Mouse (Mus musculus) neural tube, embryonic 11.5 days (tissue): Measurements from ENCODE around the gene Mindy4. TPM values are rescaled to one million over a fixed set of nuclear protein-coding genes. Genes with fewer than 3 reads are reported as not detected.

Source experiments
- ATAC-seq: fragments of 200-750 bp; cut with Nextera tagmentation; 2 replicates; pipeline ENCODE4 v1.8.0; 2017; ENCODE audit warnings: moderate number of reproducible peaks, mild to moderate bottlenecking, moderate TSS enrichment, moderate library complexity; ENCODE audit not compliant: insufficient read depth, low FRiP score, low TSS enrichment
- DNase-seq: peaks from one replicate; pipeline ENCODE4 v3.0.0-alpha.2; 2015; ENCODE audit warnings: low spot score
- H3K27ac ChIP-seq: fragments of 300-500 bp; sonication (generic); 2 replicates; pipeline ENCODE4 v1.5.1; 2014; ENCODE audit warnings: low read depth, mild to moderate bottlenecking, low read length
- H3K27me3 ChIP-seq: fragments of 300-500 bp; sonication (generic); 2 replicates; pipeline ENCODE4 v1.6.1; 2014; ENCODE audit warnings: mild to moderate bottlenecking, low read length, mixed read lengths; ENCODE audit not compliant: control insufficient read depth, insufficient read depth
- H3K36me3 ChIP-seq: fragments of 300-500 bp; sonication (generic); 2 replicates; pipeline ENCODE4 v1.6.1; 2014; ENCODE audit warnings: mild to moderate bottlenecking, low read length, moderate library complexity, mixed read lengths; ENCODE audit not compliant: control insufficient read depth, insufficient read depth
- H3K4me1 ChIP-seq: fragments of 300-500 bp; sonication (generic); 2 replicates; pipeline ENCODE4 v1.6.1; 2014; ENCODE audit warnings: low read length, mixed read lengths; ENCODE audit not compliant: control insufficient read depth, insufficient read depth
- H3K4me2 ChIP-seq: fragments of 300-500 bp; sonication (generic); 2 replicates; pipeline ENCODE4 v1.6.1; 2014; ENCODE audit warnings: low read depth, mild to moderate bottlenecking, moderate library complexity
- H3K4me3 ChIP-seq: fragments of 300-500 bp; sonication (generic); 2 replicates; pipeline ENCODE4 v1.5.1; 2014; ENCODE audit warnings: low read depth, low read length
- H3K9ac ChIP-seq: fragments of 300-500 bp; sonication (generic); 2 replicates; pipeline ENCODE4 v1.6.1; 2014; ENCODE audit warnings: mild to moderate bottlenecking, low read length
- H3K9me3 ChIP-seq: fragments of 300-500 bp; sonication (generic); 2 replicates; pipeline ENCODE4 v1.6.1; 2016; ENCODE audit warnings: low read length; ENCODE audit not compliant: control insufficient read depth
- WGBS: fragments of 180-500 bp; shearing (Covaris S2); extraction: QIAGEN DNeasy Blood & Tissue Kit; methylation state at CpG from one replicate; pipeline ENCODE4 v1.1.7; 2014; 5-methylcytosine and 5-hydroxymethylcytosine counted together
- polyA plus RNA-seq: library from polyadenylated mRNA; unstranded; fragments of >200 nt; fragmentation: Nextera tagmentation; extraction: Ambion mirVana; gene quantifications from 2 replicates; pipeline ENCODE4 v1.2.1, GENCODE M21; 2014

Mindy4 gene
- polyA plus RNA-seq, 1 experiment from 2014 or later, result 14.4 TPM

DNA sequence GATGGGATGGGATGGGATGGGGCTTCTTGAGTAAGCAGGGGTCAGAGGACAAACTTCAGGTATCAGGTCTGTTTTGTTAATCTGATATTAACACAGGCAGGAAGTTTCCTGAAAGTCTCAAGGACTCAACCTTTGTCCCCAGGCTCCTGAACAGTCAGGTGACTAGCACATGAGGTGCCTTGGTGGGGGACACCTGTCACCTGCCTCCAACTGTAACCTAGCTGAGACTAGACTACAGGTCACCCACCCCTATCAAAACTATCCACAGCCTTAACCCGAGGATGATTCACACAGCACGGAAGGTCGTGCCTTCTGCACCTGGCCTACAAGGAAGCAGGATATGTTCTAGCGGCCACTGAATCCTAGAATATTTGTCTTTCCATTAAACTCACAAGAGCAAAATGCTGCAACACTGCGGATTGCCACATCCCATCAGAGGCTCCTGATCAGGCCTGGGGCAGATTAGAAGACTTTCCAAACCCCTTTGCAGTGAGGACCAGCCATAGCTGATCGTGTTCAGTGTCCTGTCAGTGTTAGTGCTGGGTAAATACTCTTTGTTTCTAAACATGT is 147.3 kb downstream of the Mindy4 start:
- no peaks in the 10 kb centered on the region for H3K27me3 ChIP-seq
- no peaks in the 10 kb centered on the region for H3K4me1 ChIP-seq
- no peaks in the 10 kb centered on the region for H3K36me3 ChIP-seq
- ATAC-seq, result no peak
- no peak overlapping the region for H3K27ac ChIP-seq
- H3K9ac ChIP-seq, result no peak overlapping the region
- no peak overlapping the region for H3K4me2 ChIP-seq
- no peak for DNase-seq
- WGBS, result 90% methylated on average over 6 of the region's 6 CpGs
- H3K9me3 ChIP-seq, result no peaks in the 10 kb centered on the region
- no peak overlapping the region for H3K4me3 ChIP-seq

DNA sequence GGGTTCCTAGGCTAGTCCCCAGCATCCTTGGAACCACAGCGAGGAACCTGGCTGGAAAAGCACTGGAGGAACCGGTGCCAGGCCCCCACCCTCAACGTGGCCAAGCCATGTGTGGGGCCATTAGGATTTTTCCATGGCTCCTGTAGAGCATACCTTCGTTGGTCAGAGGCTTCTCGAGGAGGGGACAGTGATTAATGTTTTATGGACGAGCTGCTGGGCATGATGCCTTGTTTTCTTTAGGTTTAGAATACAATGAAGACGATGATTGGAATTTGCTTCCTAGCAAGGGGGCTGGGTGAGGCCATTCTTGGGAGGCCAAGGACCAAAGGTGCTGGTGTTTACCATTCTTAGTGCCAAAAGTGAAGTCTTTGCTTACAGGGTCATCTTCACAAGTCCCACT is 148.5 kb downstream of the Mindy4 start:
- no peaks in the 10 kb centered on the region for H3K9me3 ChIP-seq
- H3K9ac ChIP-seq, result no peak overlapping the region
- H3K4me2 ChIP-seq, result no peak overlapping the region
- no peaks in the 10 kb centered on the region for H3K27me3 ChIP-seq
- H3K36me3 ChIP-seq, result no peaks in the 10 kb centered on the region
- no peaks in the 10 kb centered on the region for H3K4me1 ChIP-seq
- H3K27ac ChIP-seq, result no peak overlapping the region
- WGBS, result 66% methylated on average over 7 of the region's 7 CpGs
- DNase-seq (no peak), ATAC-seq (no peak)
- no peak overlapping the region for H3K4me3 ChIP-seq

DNA sequence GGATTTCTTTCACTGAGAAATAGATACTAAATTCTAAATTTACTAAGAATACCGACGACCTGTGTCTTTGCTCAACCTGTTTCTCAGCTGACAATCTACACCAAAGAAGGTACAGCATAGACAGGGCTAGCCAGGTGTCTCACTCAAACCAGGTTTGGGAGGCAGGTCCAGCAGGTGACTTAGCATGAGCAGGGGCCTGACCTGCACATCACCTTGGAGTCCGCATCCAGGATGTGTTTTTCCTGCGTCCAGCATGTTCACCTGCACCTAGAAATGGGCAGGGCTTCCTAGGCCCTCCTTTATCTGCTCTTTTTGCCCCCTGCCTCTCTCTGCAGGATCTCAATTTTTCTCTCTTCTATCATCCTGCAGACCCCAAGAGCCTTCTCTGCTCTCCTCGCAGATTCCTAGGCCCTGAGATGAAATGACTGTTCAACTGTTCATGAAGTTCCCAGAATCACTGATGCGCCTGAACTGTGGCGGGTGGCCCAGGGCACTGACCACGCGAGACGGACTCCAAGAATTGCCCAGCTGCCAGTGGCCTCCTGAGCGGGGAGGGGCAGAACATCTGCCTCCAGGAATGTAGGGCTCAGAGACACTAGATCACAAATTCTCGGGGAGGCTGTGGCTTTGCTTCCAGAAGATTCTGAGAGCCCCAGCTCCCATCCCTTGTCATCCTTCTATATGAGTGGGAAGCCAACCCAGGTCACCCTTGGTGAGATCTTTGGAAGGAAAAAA is 150.7 kb downstream of the Mindy4 start:
- H3K4me3 ChIP-seq, result no peak overlapping the region
- DNase-seq (no peak), ATAC-seq (no peak)
- H3K9ac ChIP-seq, result no peak overlapping the region
- H3K4me2 ChIP-seq, result no peak overlapping the region
- H3K4me1 ChIP-seq, result no peaks in the 10 kb centered on the region
- H3K36me3 ChIP-seq, result no peaks in the 10 kb centered on the region
- H3K27me3 ChIP-seq, result no peaks in the 10 kb centered on the region
- H3K9me3 ChIP-seq, result no peaks in the 10 kb centered on the region
- WGBS, result 83% methylated on average over 12 of the region's 12 CpGs
- no peak overlapping the region for H3K27ac ChIP-seq

DNA sequence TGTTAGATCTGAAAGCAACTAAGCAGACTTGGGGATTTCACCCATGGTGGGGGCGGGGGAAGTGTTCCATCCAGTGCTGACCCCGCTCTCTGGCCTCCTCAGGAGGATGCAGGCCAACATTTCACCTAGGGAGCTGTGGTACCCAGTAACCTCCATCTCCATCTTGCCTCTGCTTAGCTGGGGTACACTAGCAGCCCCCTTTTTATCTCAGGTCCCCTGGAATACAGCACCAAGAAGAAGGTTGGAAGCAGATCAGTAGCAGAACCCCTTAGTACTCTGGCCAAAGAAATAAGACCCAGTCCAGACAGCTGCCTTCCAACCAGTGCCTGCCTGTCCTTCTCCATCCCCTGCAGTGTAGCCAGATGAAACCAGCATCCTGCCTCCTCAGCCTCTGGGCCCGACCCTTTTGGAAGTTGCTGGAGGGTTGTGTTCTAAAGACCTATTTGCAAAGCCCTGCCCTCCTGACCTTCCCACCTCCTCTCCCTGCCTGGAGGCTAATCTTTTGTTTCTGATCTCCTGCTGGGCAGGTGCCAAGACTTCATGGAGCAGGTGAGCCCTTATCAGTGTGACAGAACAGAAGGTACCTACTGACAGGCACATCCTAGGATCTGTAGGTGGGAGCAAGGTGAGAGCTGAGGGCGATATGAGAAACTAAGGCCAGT is 151.4 kb downstream of the Mindy4 start:
- 75% methylated on average over 4 of the region's 4 CpGs for WGBS
- no peaks in the 10 kb centered on the region for H3K36me3 ChIP-seq
- no peaks in the 10 kb centered on the region for H3K27me3 ChIP-seq
- H3K4me3 ChIP-seq, result no peak overlapping the region
- ATAC-seq (no peak), DNase-seq (no peak)
- H3K9ac ChIP-seq, result no peak overlapping the region
- H3K4me1 ChIP-seq, result no peaks in the 10 kb centered on the region
- no peaks in the 10 kb centered on the region for H3K9me3 ChIP-seq
- no peak overlapping the region for H3K4me2 ChIP-seq
- H3K27ac ChIP-seq, result no peak overlapping the region

GRCm38 (mm10) chr6:55355575-55355974 is 152.4 kb downstream of the Mindy4 start:
- Histone ChIP-seq H3K4me1 (no peaks in the 10 kb centered on the region), H3K9ac (no peak overlapping the region), H3K4me2 (no peak overlapping the region), H3K4me3 (no peak overlapping the region), H3K9me3 (no peaks in the 10 kb centered on the region), H3K36me3 (no peaks in the 10 kb centered on the region), H3K27me3 (no peaks in the 10 kb centered on the region), H3K27ac (no peak overlapping the region)
- 87% methylated on average over 7 of the region's 7 CpGs for WGBS
- DNase-seq (no peak), ATAC-seq (no peak)

GRCm38 (mm10) chr6:55356017-55356703 is 153.0 kb downstream of the Mindy4 start:
- 60% methylated on average over 5 of the region's 5 CpGs for WGBS
- Histone ChIP-seq H3K4me2 (no peak overlapping the region), H3K4me3 (no peak overlapping the region), H3K9ac (no peak overlapping the region), H3K27ac (no peak overlapping the region), H3K36me3 (no peaks in the 10 kb centered on the region), H3K9me3 (no peaks in the 10 kb centered on the region), H3K27me3 (no peaks in the 10 kb centered on the region), H3K4me1 (no peaks in the 10 kb centered on the region)
- DNase-seq (no peak), ATAC-seq (no peak)

DNA sequence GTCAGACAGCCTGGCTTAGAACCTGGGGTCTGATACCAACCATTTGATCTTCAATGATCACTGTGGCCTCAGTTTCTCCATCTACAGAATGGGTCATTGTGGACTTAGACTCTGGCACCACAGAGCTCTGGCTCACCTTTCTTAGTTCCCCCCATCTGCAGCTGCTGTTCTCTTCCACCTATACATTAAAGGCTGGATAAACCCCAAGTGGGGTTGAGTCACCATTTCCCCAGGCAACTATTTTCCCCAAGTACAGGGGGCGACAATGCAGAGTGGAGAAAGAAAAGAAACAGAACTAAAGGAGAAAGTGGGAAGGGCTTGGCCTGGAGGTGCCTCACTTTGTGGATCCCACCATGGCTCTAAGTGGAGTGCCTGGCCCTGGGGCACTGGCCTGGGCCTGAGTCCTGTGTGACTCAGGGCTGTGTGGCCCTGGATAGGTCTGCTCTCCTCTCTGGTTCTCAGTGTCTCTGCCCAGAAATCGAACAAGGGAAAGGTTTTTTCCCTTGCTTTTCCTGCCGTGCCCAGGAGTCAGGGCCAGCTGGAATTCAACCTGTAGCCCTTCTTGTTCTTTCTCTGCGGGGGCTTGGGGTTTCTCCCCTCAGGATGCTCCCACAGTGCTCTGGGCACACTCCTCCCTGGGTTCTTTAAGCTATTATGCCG is 153.9 kb downstream of the Mindy4 start:
- no peak overlapping the region for H3K9ac ChIP-seq
- H3K4me1 ChIP-seq, result no peaks in the 10 kb centered on the region
- ATAC-seq, result no peak
- H3K27ac ChIP-seq, result no peak overlapping the region
- H3K36me3 ChIP-seq, result no peaks in the 10 kb centered on the region
- WGBS, result 77% methylated on average over 5 of the region's 5 CpGs
- H3K9me3 ChIP-seq, result no peaks in the 10 kb centered on the region
- no peaks in the 10 kb centered on the region for H3K27me3 ChIP-seq
- no peak overlapping the region for H3K4me3 ChIP-seq
- no peak overlapping the region for H3K4me2 ChIP-seq
- DNase-seq, result no peak

GRCm38 (mm10) chr6:55357636-55358031 is 154.5 kb downstream of the Mindy4 start:
- H3K4me1 ChIP-seq, result no peaks in the 10 kb centered on the region
- ATAC-seq (no peak), DNase-seq (no peak)
- H3K4me2 ChIP-seq, result no peak overlapping the region
- H3K9ac ChIP-seq, result no peak overlapping the region
- no peaks in the 10 kb centered on the region for H3K9me3 ChIP-seq
- H3K36me3 ChIP-seq, result no peaks in the 10 kb centered on the region
- no peaks in the 10 kb centered on the region for H3K27me3 ChIP-seq
- no peak overlapping the region for H3K27ac ChIP-seq
- no peak overlapping the region for H3K4me3 ChIP-seq
- WGBS, result 73% methylated on average over 6 of the region's 6 CpGs
